Mouse (Mus musculus) spleen, embryonic (tissue): ENCODE measurements around the gene Sox8.

ENCODE experiments used
- CTCF ChIA-PET: fragments of 350-600 bp; sonication (Branson Sonifier 250); formaldehyde crosslinking; loops from one replicate; lab custom pipeline; 2022; lab: Charles Lee

Gene Sox8

DNA sequence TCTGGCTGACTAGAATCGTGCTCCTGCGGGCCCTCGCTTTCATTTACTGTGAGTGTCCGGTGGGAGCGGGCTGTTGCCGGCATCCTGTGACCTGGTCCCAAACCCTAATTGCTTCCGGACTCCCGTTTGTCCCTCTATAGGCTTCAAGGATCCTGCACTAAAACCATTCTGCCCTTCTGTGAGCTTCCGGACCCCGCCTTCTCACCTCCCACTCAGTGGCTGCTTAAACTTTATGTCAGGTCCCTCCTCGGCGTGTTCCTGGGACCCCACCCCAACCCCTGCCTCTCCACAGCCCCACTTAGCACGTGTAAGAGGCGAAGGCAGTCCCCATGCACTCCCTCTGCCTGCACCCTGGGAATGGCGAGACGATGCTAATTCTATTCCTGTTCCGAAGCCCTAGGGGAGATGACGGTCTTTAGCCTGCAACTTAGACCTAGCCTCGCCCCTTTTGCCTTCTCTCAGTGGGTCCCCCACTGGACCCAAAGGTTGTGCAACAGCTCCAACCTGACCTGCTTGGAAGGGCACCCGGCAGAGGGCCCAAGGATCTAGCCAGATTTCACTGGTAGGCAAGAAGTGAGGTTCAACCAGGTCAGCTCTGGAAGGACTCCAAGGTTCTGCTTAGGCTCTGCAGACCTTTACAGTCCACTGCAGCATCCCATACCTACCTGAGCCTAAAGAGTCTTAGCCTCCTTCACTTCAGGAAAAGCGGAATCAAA is 9.0 kb upstream of the Sox8 start:
- CTCF ChIA-PET, result interaction anchor here (0.5 to 1.1 kb wide), 2 partner anchors 13 to 119 kb away, joined by 3 to 9 read pairs; no protein-coding TSS in a partner anchor

DNA sequence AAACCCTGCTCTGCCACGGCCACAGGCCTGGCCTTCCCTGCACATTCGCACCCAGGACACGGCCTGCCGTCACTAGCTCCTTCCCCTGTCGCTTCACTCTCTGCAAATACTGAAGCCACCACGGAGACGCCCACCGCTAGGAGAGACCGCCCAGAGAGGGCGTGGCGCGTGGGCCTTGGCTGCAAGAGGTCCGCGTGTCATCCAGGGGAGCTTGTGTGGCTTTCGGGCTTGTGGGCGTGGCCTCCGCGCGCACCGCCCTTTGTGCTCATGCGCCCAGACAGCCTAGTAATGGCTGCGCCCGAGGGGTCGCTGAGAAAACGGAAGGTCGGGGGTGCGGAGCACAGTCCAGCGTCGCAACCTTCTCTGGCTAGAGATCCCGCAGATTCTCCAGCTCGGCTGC is 8.4 kb upstream of the Sox8 start, which contains the start of gene Lmf1:
TSS of gene Lmf1 (plus strand) at position 166 of the 400 bp plus-strand sequence.
- CTCF ChIA-PET, result interaction anchor here (0.5 kb wide), 1 partner anchor 119 kb away, joined by 3 read pairs; no protein-coding TSS in a partner anchor

DNA sequence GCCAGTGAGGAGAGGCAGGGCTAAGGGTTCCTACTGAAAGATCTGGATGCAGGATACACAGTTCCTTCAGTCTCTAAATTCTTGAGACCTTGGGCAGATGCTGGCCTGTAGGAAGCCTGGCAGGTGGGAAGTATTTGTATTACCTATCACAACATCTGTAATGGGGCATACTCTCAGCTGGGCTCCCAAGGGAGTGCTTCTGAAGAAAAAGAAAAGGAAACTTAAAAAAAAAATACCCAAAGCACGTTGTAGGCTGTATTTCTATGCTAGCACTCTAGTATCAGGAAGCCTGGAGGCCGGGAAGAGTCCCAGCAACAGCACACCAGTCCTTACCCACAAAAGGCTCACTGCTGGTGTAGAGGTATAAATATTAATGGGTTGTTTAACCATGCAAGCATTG is 7.2 kb upstream of the Sox8 start:
- CTCF ChIA-PET, result interaction anchor here (0.6 to 0.7 kb wide), 3 partner anchors 10 to 425 kb away, joined by 4 to 10 read pairs (median 7); no protein-coding TSS in a partner anchor

DNA sequence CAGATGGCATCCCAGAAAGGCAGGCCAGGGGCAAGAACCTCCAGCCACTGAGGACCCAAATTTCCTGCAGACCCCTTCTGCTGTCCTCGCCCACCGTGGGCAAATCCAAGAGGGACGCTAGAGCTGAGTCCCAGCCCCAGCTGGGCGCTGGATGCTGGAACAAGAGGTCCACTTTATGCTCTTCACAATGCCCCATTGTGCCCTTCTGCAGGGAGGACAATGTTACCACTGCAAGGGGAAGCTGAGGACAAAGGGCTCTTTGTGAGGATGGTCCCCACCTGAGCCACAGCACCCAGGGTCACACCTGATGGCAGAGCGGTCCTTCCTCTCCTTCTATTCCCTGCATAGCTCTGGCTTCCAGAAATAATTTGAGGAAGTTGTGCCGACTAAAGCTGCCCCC is 6.8 kb upstream of the Sox8 start:
- CTCF ChIA-PET, result interaction anchor here (0.6 kb wide), 2 partner anchors 10 to 11 kb away, joined by 4 to 7 read pairs; no protein-coding TSS in a partner anchor

DNA sequence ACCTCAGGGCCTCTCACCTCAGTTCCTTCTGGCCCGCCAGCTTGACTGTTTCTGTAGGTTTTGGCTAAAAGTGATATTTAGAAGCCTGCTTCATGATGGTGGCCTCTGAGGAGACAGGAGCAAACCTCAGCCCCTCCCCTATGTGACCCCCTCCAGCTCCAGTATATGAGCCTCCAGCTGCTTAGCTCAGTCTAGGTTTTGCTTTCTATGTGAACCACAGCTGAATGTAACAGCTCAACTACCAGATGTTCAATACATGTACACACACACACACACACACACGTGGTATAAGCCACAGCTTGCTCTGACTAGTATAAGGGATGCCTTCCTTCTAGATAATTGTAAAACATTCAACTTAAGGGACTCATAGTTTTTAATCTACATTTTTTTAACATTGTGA is 5.5 kb upstream of the Sox8 start:
- CTCF ChIA-PET, result interaction anchor here (0.6 kb wide), 2 partner anchors 75 to 137 kb away, joined by 3 read pairs; no protein-coding TSS in a partner anchor

DNA sequence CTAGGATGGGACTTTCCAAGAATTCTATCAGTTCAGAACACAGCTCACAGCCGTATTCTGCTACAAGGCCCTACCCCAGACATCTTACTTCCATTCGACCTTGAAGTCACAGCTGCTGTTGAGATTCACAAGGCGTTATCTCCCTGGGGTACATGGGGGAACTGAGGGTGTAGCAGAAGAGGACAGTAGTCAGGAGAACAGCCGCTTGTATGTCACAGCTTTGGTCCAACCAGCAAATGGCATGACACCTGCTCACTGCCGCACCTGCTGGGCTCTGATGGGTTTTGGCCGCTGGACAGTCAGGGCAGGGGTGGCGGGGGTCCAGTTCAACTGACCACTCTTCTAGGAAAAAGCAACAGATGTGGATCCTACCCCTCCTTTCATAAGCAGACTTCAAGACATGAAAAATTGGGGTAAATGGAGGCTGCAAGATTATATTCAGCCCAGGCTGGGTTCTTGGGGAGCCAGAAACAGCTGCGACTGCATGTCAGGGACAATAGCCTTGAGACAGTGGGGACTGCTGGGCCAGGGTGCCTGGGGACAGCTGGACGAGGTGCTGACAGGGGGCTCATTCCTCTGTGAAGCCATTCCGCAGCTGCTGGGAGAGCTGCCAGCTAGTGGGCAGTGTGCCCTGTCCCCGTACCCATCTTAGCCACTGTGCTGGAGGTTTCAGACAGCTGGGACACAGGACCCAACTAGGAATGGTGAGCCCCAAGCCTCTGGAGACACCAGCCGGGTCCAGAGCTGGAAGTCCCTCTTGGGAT is 4.9 kb upstream of the Sox8 start:
- CTCF ChIA-PET, result interaction anchor here (0.6 kb wide), 2 partner anchors 76 to 137 kb away, joined by 3 read pairs; no protein-coding TSS in a partner anchor

DNA sequence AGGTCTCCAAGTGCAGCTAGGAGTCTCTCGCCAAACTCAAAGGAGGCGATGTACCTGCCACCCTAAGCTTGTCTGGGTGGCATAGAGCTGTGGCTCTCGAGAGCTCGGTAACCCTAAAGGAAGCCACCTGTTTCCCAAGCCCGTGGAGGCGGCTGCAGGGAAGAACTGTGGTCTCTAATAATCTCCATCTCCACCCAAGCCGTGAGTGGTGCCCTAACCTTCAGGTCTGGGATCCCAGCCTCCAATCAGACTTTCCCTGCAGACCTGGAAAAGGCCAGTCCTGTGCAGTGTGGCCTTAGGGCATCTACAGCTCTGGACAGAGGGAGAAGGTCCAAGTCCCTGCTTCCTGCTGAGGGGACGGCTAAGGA is 951 bp upstream of the Sox8 start:
- CTCF ChIA-PET, result no interaction called here

DNA sequence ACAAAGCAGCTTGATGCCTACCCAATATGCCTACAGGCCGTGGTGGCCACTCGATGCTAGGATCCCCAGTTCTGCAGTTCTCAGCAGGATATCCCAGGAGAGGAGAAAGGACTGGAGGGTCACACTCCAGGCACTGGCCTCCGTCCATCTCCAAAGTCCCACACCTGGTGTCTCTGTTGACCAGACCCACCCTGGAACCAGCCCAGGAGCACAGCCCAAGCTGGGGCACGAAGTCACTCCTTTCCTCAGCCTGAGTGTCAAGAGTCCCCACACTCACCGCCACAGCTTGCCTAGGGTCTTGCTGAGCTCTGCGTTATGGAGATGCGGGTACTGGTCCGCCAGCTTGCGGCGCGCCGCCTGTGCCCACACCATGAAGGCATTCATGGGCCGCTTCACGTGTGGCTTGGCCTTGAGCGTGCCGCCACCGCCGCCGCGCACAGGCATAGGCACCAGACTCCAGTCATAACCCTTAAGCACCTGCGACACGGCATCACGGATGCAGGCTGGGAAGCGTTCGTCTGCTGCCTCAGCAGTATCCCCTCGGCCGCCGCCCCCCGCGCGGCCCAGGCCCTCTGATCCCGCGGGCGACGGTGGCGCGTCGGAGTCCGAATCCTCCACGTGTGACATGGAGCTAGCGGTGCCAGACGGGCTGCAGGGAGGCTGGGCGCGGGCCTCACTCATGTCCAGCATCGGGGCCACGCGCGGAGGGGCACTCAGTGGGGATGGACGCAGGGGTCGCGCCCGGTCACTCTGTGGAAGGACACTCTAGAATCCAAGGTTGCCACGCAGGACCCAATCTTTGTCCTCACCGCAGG is 446 bp downstream of the Sox8 start:
- CTCF ChIA-PET, result interaction anchor here (0.7 to 1.2 kb wide), 2 partner anchors 21 to 228 kb away, joined by 3 read pairs; no protein-coding TSS in a partner anchor

DNA sequence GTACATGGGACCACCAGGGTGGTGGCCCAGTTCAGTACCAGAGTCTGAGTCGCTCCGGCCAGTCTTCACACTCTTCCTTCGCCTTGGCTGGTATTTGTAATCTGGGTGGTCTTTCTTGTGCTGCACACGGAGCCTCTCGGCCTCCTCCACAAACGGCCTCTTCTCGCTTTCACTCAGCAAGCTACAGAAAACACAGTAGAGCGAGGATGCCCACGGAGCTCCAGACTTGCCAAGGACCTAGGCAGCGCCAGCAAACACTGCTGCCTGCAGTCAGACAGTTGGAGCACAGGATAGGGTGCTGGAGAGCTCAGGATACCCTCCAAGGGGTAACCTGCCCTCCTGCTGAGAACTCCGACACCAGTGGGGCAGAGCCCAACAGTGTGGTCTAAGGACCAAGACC is 1.6 kb downstream of the Sox8 start:
- CTCF ChIA-PET, result interaction anchor here (0.5 to 1.2 kb wide), 2 partner anchors 22 to 125 kb away, joined by 3 read pairs; no protein-coding TSS in a partner anchor

DNA sequence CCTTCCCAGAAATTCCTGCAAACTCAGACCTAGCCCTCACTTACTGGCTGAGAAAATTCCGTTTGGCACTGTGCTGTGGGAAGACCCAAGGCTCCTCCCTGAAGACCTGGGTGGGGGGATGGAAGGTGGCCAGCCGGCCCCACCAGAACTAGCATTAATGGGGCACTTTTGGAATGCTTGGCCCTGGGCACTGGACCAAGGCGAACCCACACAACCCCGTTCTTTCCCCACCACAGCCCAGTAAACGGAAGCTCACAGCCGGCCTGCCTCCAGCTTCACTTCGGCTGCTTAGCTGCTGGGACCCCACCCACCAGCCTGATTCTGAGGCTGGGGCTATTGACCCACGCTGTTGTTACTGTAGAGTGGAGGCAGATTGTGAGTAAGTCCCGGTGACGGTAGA is 2.3 kb downstream of the Sox8 start:
- CTCF ChIA-PET, result interaction anchor here (0.6 kb wide), 2 partner anchors 45 to 1890 kb away, joined by 3 to 4 read pairs; no protein-coding TSS in a partner anchor

DNA sequence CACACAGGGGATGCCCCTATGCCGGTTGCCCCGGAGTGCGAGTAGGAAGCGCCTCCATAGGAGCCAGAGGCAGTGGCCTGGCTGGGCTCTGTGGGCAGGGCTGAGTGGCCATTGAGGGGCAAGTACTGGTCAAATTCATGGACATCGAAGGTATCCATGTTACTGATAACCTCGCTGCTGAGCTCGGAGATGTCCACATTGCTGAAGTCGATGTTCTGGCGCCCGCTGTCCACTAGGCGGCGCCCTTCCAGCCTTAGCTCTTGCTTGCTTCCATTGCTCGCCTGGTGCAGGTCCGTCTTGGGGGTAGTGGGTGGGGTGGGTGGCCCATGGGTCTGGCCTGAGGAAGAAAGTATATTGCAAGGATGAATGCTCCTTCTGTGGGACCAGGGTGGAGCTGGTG is 2.7 kb downstream of the Sox8 start:
- CTCF ChIA-PET, result interaction anchor here (0.6 kb wide), 2 partner anchors 10 to 23 kb away, joined by 3 to 4 read pairs; no protein-coding TSS in a partner anchor

DNA sequence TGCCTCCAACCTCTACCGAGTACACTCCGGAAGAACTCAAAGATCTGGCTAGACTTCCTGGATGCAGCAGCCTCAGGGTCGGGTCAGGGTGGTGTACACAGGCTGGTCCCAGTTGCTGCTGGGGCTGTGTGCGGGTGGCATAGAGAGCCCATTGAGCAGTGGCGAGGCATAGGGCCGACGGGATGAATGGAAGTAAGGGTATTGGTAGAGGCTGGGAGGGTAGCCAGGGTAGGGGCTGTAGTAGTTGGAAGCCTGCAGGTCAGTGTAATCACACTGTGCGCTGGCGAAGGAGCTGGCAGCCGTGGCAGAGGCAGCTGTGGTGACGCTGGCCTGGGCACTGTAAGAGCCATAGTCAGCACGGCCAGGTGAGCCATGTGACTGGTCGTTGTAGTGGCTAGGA is 3.2 kb downstream of the Sox8 start:
- CTCF ChIA-PET, result interaction anchor here (0.6 kb wide), 2 partner anchors 10 to 24 kb away, joined by 3 to 4 read pairs; no protein-coding TSS in a partner anchor

DNA sequence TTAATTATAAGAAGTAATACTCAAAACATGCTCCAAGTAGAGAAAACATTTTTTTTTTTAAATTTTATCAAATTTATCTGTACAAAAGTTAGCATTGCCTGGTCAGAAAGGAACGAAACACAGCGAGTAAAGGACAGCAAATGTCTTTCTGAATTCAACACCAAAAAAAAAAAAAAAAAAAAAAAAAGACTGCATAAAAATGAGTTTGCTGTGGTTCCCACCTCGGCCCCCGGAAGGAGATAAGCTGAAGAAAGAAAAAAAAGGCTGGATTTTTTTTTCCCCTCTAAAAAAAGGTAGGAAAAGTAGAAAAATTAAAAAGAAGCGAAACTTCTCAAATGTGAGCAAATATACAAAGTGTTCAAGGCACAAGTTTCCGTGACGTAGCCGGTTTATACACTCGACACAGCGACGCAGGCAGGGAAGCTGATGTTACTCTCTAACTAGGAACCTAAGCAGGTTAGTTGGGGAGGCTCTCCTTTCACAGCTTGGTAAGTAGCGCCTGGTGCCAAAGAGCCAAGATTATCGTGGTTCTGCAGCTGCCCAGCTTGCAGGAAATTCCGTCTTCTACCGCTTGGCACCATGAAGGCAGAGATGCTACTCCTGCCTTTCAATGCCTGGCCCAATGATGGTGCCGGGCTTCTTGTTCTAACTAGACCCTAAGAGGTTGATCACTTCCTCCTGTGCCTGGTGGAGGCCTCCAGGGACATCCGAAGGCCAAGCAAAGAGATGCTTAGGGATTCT is 4.5 kb downstream of the Sox8 start:
- CTCF ChIA-PET, result interaction anchor here (0.6 to 0.7 kb wide), 2 partner anchors 545 to 635 kb away, joined by 4 read pairs; no protein-coding TSS in a partner anchor

DNA sequence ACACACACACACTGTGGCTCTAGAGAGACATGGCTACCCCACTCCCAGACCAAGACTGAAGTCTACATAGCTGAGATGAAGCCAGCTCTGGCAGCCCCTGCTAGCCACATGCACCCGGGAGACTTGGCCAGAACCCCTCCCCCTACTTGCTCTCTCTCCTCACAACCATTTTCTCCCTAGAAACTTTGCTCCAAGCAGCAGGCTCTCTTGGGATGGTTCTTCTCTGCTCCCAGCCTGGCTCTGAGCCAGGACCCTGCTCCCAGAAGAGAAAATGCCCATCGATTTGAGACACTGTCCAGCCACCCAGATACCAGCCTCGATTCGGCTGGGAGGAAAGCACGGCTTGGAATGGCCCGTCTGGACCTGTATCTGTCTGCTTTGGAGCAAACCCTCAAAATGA is 5.2 kb downstream of the Sox8 start:
- CTCF ChIA-PET, result interaction anchor here (0.6 to 0.7 kb wide), 2 partner anchors 546 to 636 kb away, joined by 4 read pairs; no protein-coding TSS in a partner anchor

DNA sequence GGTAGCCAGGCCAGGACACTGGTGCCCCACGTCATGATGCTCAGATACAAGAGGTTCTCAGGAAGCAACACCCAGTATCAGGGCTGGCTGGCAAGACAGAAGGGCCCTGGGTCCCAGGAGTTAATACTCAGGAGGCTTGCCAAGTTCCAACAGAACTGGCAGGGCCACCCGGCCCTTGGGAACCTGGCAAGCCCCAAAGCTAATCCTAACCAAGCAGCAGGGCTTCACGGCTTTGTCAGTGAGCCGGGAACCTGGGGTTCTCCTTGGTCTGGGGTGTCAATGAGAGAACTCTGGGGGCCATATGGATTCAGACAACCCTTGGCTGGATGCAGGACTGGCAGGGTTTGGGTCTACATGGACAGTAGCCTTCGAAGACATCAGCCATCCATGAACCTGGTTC is 6.0 kb downstream of the Sox8 start:
- CTCF ChIA-PET, result no interaction called here

DNA sequence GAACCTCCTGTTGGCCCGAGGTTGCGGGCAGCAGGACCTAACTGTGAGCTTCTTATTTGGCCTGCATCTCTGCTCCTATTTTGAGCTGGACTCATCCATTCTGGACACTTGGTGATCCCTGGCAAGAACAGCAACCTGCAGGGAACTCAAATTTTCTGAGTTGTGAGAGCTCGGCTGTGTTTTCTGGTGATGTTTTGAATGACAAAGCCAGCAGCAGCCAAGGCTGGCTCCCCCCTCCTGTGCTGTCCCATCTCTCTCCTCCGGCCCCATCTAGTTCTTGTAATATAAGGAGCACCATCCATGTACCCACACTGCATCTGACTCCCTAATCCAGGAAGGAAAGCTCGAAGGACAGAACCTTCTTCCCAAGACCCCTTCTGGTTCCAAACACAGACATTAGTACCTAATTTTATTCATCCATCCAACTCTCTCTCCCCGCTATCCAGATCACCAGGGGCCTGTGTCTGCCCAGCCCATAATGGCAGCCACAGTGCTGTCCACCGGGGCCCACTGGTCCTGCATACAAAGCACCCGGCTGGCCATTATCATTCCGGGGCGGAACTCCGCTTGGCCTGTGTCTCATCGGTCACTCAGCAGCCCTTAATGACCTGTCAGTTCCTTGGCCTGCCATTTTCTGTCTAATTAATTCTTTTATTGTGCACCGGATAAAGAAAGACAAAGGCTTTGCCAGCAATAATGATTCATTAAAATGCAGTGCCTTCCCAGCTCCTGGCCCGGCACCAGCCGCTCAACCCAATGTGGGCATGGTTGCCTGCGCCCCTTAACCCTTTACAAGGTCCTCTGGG is 9.1 kb downstream of the Sox8 start:
- CTCF ChIA-PET, result no interaction called here

DNA sequence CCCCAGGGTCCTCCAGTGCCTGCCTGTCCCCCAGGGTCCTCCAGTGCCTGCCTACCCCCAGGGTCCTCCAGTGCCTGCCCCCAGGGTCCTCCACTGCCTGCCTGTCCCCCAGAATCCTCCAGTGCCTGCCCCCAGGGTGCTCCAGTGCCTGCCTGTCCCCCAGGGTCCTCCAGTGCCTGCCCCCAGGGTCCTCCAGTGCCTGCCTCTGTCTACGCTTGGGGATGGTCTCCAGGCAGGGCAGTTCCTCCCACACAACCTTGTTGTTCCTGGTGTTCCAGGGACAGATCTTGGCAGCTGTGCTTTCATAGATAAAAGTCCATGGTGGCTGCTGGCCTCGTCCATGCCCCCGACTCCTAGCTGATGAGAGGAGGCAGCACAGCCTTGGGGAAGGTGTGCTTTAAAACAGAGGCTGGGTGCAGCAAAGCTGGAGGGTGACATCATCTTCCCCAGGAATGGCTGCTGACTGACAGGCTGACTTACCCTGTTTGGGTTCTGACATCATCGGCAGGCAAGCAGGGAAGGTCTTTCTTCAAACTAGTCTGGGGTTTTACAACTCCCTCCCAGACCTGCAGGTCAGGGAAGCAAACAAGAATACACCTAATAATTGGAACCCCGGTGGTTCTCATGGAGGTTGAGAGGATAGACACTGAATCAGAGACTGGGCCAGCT is 9.8 kb downstream of the Sox8 start:
- CTCF ChIA-PET, result interaction anchor here (0.7 kb wide), 1 partner anchor 13 kb away, joined by 3 read pairs; no protein-coding TSS in a partner anchor

DNA sequence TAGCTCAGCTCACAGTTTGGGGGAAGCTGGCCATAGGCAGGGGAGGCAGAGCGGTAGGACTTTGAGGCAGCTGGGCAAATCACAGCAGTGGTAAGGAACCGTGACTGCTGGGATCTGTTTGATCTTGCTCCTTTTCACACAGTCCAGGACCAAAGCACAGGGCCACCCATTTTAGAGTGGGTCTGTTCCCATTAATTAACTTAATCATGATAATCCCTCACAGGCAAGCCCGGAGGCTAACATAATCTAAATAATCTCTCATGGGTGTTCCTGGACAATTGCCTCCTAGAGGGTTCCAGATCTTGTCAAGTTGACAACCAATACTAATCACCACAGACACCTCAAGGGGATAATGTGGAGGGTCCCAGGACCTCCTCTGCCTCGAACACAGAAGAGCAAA is 10.9 kb downstream of the Sox8 start:
- CTCF ChIA-PET, result no interaction called here
